Mouse (Mus musculus) hindbrain, embryonic 12.5 days (tissue): ENCODE data around the gene Mrpl50. TPM values are rescaled to one million over a fixed set of nuclear protein-coding genes. Genes with fewer than 3 reads are reported as not detected.
"Not testable (repeated sequence)": the region's sequence is repeated elsewhere in the genome, so short reads cannot be mapped to it uniquely, and the experiment has no call there.

Experiments used
- ATAC-seq: fragments of 200-750 bp; cut with Nextera tagmentation; 2 replicates; pipeline ENCODE4 v1.8.0; 2017; ENCODE audit warnings: moderate TSS enrichment; ENCODE audit not compliant: low FRiP score
- H3K27ac ChIP-seq: fragments of 300-500 bp; sonication (generic); 2 replicates; pipeline ENCODE4 v1.5.1; 2016; ENCODE audit warnings: mild to moderate bottlenecking
- H3K27me3 ChIP-seq: fragments of 300-500 bp; sonication (generic); 2 replicates; pipeline ENCODE4 v1.6.1; 2016; ENCODE audit warnings: mild to moderate bottlenecking
- H3K36me3 ChIP-seq: fragments of 300-500 bp; sonication (generic); 2 replicates; pipeline ENCODE4 v1.6.1; 2016; ENCODE audit warnings: mild to moderate bottlenecking
- H3K4me1 ChIP-seq: fragments of 300-500 bp; sonication (generic); 2 replicates; pipeline ENCODE4 v1.6.1; 2016
- H3K4me2 ChIP-seq: fragments of 300-500 bp; sonication (generic); replicated peaks from 2 replicates; pipeline ENCODE4 v1.6.1; 2016; ENCODE audit warnings: mild to moderate bottlenecking
- H3K4me3 ChIP-seq: fragments of 300-500 bp; sonication (generic); 2 replicates; pipeline ENCODE4 v1.5.1; 2016; ENCODE audit warnings: mild to moderate bottlenecking
- H3K9ac ChIP-seq: fragments of 300-500 bp; sonication (generic); 2 replicates; pipeline ENCODE4 v1.6.1; 2016; ENCODE audit warnings: mild to moderate bottlenecking, moderate library complexity
- H3K9me3 ChIP-seq: fragments of 300-500 bp; sonication (generic); replicated peaks from 2 replicates; pipeline ENCODE4 v1.6.1; 2016; ENCODE audit warnings: mild to moderate bottlenecking
- WGBS: fragments of 180-500 bp; shearing (Covaris S2); methylation state at CpG from one replicate; pipeline ENCODE4 v1.1.7; 2016; 5-methylcytosine and 5-hydroxymethylcytosine counted together
- polyA plus RNA-seq: library from polyadenylated mRNA; unstranded; fragments of >200 nt; fragmentation: Nextera tagmentation; extraction: Ambion mirVana; gene quantifications from 2 replicates; pipeline ENCODE4 v1.2.1, GENCODE M21; 2016

Gene Mrpl50
- polyA plus RNA-seq, 1 experiment from 2014 or later = 80.7 TPM

GRCm38 (mm10) chr4:49539665-49540064 lies 18.8 kb upstream of the Mrpl50 start:
- no peak overlapping the region for H3K4me3 ChIP-seq
- H3K4me2 ChIP-seq = no peak overlapping the region
- H3K9me3 ChIP-seq = no peaks in the 10 kb centered on the region
- no peak overlapping the region for H3K27ac ChIP-seq
- H3K9ac ChIP-seq = no peak overlapping the region
- no peaks in the 10 kb centered on the region for H3K36me3 ChIP-seq
- H3K4me1 ChIP-seq = no peaks in the 10 kb centered on the region
- no peaks in the 10 kb centered on the region for H3K27me3 ChIP-seq
- WGBS = 77% methylated on average over 6 of the region's 6 CpGs
- ATAC-seq = no peak

DNA sequence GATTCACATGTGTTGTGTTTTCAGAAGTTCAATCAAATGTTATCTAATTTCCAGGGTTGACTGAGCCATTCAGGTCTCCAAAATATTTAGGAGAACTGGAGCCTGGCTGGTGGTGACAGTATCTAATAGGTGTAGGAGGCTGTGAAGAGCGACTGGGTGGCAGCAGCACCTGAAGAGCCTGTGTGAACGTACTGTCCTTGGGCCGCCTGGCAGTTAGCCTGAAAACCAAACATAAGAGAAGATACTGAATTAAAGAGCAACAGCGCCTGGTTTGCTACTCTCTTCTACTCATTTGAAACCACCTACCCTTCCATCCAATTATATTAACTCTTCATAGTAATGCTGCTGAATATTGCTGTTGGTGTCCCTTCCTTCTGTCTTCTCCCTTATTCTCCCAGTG lies 15.8 kb upstream of the Mrpl50 start:
- H3K27ac ChIP-seq = no peak overlapping the region
- no peaks in the 10 kb centered on the region for H3K27me3 ChIP-seq
- H3K4me2 ChIP-seq = no peak overlapping the region
- no peak overlapping the region for H3K9ac ChIP-seq
- H3K36me3 ChIP-seq = peaks cover 8% of the 10 kb centered on the region; the same call in 1 of the 2 replicates
- no peak overlapping the region for H3K4me3 ChIP-seq
- no peaks in the 10 kb centered on the region for H3K4me1 ChIP-seq
- no peaks in the 10 kb centered on the region for H3K9me3 ChIP-seq
- no peak for ATAC-seq
- WGBS = 93% methylated on average over 4 of the region's 4 CpGs

GRCm38 (mm10) chr4:49535675-49536294 lies 14.9 kb upstream of the Mrpl50 start:
- no peak for ATAC-seq
- Histone ChIP-seq H3K4me3 (no peak overlapping the region), H3K36me3 (peaks cover 13% of the 10 kb centered on the region), H3K4me2 (no peak overlapping the region), H3K4me1 (no peaks in the 10 kb centered on the region), H3K27me3 (no peaks in the 10 kb centered on the region), H3K9me3 (no peaks in the 10 kb centered on the region), H3K9ac (no peak overlapping the region), H3K27ac (no peak overlapping the region)
- 93% methylated on average over 4 of the region's 4 CpGs for WGBS

- H3K4me3 ChIP-seq = no peak overlapping the region
- H3K4me2 ChIP-seq = no peak overlapping the region
- WGBS = 85% methylated on average over 3 of the region's 3 CpGs
- 0 out of 2 replicates have a peak, but pooled peaks cover 4% of the 10 kb centered on the region for H3K9me3 ChIP-seq
- peaks cover 20% of the 10 kb centered on the region for H3K36me3 ChIP-seq
- H3K27ac ChIP-seq = no peak overlapping the region
- H3K9ac ChIP-seq = no peak overlapping the region
- no peak for ATAC-seq
- no peaks in the 10 kb centered on the region for H3K27me3 ChIP-seq
- H3K4me1 ChIP-seq = no peaks in the 10 kb centered on the region
Measured at GRCm38 (mm10) chr4:49535036-49535435, 14.1 kb upstream of the Mrpl50 start.

- Histone ChIP-seq H3K9ac (no peak overlapping the region), H3K4me2 (no peak overlapping the region), H3K27me3 (no peaks in the 10 kb centered on the region), H3K27ac (no peak overlapping the region), H3K4me1 (peaks cover 22% of the 10 kb centered on the region), H3K9me3 (no peaks in the 10 kb centered on the region), H3K36me3 (peaks cover 24% of the 10 kb centered on the region), H3K4me3 (no peak overlapping the region)
- whole genome bisulfite sequencing = 82% methylated on average over 9 of the region's 9 CpGs
- ATAC-seq = no peak
Measured at GRCm38 (mm10) chr4:49522576-49522975, 1.7 kb upstream of the Mrpl50 start.

DNA sequence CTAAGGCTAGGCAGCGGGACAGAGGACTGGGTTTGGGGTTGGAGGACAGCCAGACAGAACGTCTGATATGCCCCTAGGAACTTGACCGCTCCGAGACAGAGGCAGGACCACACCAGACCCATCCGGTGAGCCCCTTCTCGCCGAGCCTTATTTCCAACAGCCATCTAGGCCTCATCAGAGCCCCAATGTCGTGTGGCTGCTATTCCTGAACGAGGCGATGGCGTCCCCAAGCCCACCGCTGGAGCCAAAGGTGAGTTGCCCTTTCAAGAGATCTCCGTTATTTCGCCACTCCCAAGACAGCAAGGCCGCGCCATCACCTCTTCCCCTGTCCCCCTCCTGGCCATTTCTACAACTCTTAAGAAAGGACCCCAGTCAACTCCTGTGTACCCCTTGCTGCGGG lies 453 bp upstream of the Mrpl50 start:
- H3K27me3 ChIP-seq = no peaks in the 10 kb centered on the region
- H3K4me3 ChIP-seq = peak overlapping the region; percentile 67
- H3K27ac ChIP-seq = 0 out of 2 replicates have a peak overlapping the region, but pooled peaks have one; percentile 12
- H3K4me1 ChIP-seq = peaks cover 22% of the 10 kb centered on the region
- peak overlapping the region; percentile 69 for H3K4me2 ChIP-seq
- no peaks in the 10 kb centered on the region for H3K9me3 ChIP-seq
- ATAC-seq = peak; percentile 78; the same call in 1 of the 2 replicates
- peaks cover 29% of the 10 kb centered on the region for H3K36me3 ChIP-seq
- under 1% methylated on average over 17 of the region's 17 CpGs for WGBS
- H3K9ac ChIP-seq = peak overlapping the region; percentile 77

DNA sequence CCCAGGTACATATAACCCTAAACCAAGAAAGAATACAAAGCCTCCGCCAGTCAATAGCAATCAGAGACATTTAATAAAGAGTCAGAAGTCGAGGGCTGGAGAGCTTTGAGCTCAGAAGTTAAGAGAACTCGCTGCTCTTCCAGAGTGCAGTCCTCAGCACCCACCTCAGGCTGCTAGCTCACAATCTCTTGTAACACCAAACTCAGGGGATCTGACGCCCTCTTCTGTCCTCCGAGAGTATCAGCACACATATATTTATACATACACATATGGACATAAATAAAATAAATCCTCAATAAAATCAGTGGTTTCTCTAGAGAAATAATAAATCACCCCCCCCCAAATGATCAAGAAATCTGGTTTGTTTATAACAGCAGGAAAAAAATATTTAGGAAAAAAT lies 1.4 kb downstream of the Mrpl50 start:
- no peak overlapping the region for H3K27ac ChIP-seq
- WGBS = 74% methylated on average over 5 of the region's 5 CpGs
- no peaks in the 10 kb centered on the region for H3K27me3 ChIP-seq
- H3K9me3 ChIP-seq = no peaks in the 10 kb centered on the region
- peaks cover 22% of the 10 kb centered on the region for H3K4me1 ChIP-seq
- H3K4me2 ChIP-seq = no peak overlapping the region; the same call in 1 of the 2 replicates
- H3K36me3 ChIP-seq = peaks cover 25% of the 10 kb centered on the region
- no peak overlapping the region for H3K4me3 ChIP-seq
- H3K9ac ChIP-seq = no peak overlapping the region
- no peak for ATAC-seq

GRCm38 (mm10) chr4:49514441-49514840 lies 6.5 kb downstream of the Mrpl50 start:
- H3K9ac ChIP-seq = no peak overlapping the region

GRCm38 (mm10) chr4:49512636-49513035 lies 8.3 kb downstream of the Mrpl50 start:
- ATAC-seq = no peak

More at GRCm38 (mm10) chr4:49514441-49514840, 6.5 kb downstream of the Mrpl50 start:
- H3K9me3 ChIP-seq = no peaks in the 10 kb centered on the region
- no peak overlapping the region for H3K4me3 ChIP-seq
- no peak overlapping the region for H3K27ac ChIP-seq
- peaks cover 7% of the 10 kb centered on the region for H3K4me1 ChIP-seq
- peaks cover 30% of the 10 kb centered on the region for H3K36me3 ChIP-seq
- no peak overlapping the region for H3K4me2 ChIP-seq
- WGBS = 94% methylated on average over 6 of the region's 6 CpGs
- no peaks in the 10 kb centered on the region for H3K27me3 ChIP-seq
- ATAC-seq = no peak

GRCm38 (mm10) chr4:49510236-49510835 lies 10.6 kb downstream of the Mrpl50 start:
- H3K4me2 ChIP-seq, H3K9me3 ChIP-seq, H3K27ac ChIP-seq, H3K4me1 ChIP-seq, H3K4me3 ChIP-seq, H3K9ac ChIP-seq, H3K27me3 ChIP-seq, ATAC-seq: not testable (repeated sequence)
- WGBS = 96% methylated on average over 1 of the region's 1 CpGs
- peaks cover 24% of the 10 kb centered on the region for H3K36me3 ChIP-seq

More at GRCm38 (mm10) chr4:49512636-49513035, 8.3 kb downstream of the Mrpl50 start:
- no peak overlapping the region for H3K4me2 ChIP-seq
- 74% methylated on average over 4 of the region's 4 CpGs for WGBS
- no peak overlapping the region for H3K27ac ChIP-seq
- H3K9ac ChIP-seq = no peak overlapping the region
- H3K4me1 ChIP-seq = no peaks in the 10 kb centered on the region
- H3K36me3 ChIP-seq = peaks cover 30% of the 10 kb centered on the region
- H3K9me3 ChIP-seq = no peaks in the 10 kb centered on the region
- no peak overlapping the region for H3K4me3 ChIP-seq
- no peaks in the 10 kb centered on the region for H3K27me3 ChIP-seq

- H3K4me2 ChIP-seq = no peak overlapping the region
- ATAC-seq = no peak
- H3K4me3 ChIP-seq = no peak overlapping the region
- no peak overlapping the region for H3K9ac ChIP-seq
- WGBS = 92% methylated on average over 2 of the region's 2 CpGs
- H3K36me3 ChIP-seq = peaks cover 19% of the 10 kb centered on the region
- no peak overlapping the region for H3K27ac ChIP-seq
- no peaks in the 10 kb centered on the region for H3K9me3 ChIP-seq
- no peaks in the 10 kb centered on the region for H3K27me3 ChIP-seq
- H3K4me1 ChIP-seq = no peaks in the 10 kb centered on the region
Measured at GRCm38 (mm10) chr4:49509183-49509582, 11.7 kb downstream of the Mrpl50 start.

DNA sequence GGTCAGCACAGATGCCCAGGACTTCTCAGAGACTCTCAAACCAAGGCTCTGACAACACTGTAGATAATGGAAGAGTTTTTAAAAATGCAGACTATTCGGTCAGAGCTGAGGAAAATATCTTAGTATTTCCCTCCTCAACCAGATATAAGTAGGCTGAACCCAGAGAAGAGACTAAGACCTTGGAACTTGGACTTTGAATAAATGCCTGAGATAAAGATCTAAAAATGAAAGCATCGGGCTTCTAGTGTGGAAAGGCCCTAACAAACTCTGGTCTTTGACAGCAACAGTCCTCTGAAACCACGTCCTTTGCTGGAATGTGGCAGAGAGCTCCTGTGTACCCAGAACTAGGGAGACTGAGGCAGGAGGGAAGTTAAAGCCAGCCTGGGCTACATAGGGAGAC lies 14.5 kb downstream of the Mrpl50 start, which contains the start of gene Baat:
Gene Baat, minus strand, starts transcription at position 172 of the 400 bp plus-strand sequence.
- Histone ChIP-seq H3K4me2 (no peak within 1 kb of the TSS), H3K4me1 (no peaks in the 10 kb centered on the region), H3K4me3 (no peak within 1 kb of the TSS), H3K9me3 (no peaks in the 10 kb centered on the region), H3K36me3 (no peaks in the 10 kb centered on the region), H3K9ac (no peak within 1 kb of the TSS), H3K27me3 (no peaks in the 10 kb centered on the region), H3K27ac (no peak within 1 kb of the TSS)
- ATAC-seq = no peak
- WGBS = 81% methylated on average over 3 of the region's 3 CpGs

DNA sequence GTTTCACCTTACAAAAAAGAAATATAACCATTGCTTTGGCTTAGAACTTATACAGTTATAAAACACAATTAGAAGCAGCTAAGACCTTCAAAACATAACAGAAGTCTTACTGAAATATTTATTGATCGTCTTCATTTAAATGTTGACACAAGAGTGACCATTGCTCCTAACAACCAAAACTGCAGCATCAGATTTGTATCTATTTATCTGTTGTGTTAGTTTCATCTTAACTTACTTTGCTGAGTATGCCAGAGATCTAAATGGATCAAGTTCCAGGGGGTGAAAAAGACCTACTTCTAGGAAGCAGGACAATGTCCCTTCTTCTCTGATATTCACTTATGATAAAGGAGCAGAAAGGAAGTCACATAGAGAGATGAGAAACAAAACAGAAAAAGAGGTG lies 17.3 kb downstream of the Mrpl50 start:
- 83% methylated on average over 1 of the region's 1 CpGs for WGBS

More for the DNA sequence above, 17.3 kb downstream of the Mrpl50 start:
- Histone ChIP-seq H3K4me2 (no peak overlapping the region), H3K4me1 (no peaks in the 10 kb centered on the region), H3K36me3 (no peaks in the 10 kb centered on the region), H3K27ac (no peak overlapping the region), H3K9ac (no peak overlapping the region), H3K9me3 (no peaks in the 10 kb centered on the region), H3K4me3 (no peak overlapping the region), H3K27me3 (no peaks in the 10 kb centered on the region)
- no peak for ATAC-seq
